Comparison of ENCODE assay signal across 9 mouse cellular contexts in genomic region chr6:119089173-119089572, GRCm38 (mm10).
DNase-seq lines count a peak whose midpoint lies in the region; ATAC-seq lines count a peak whose summit lies in the region.
"Had no signal": no experiment of that assay in that cellular context is flagged by ENCODE, and none has a peak within 500 bp of the region (broad histone marks: within the 10 kb centered on the region; RNA-seq: fewer than 3 reads in every experiment).

No protein-coding gene starts in this region.

- DNase-seq in cerebellum, postnatal 10 days, result peak; percentile 70 to 75
- no peak for DNase-seq in cerebellum, adult 11-12 months
- peak; percentile 38 to 54 for DNase-seq in right cerebral cortex, postnatal 10 days (ENCODE audit: low spot score in 2 of 2)
- no peak for DNase-seq in right cerebral cortex, postnatal 25 days
- DNase-seq in intestine, embryonic 14.5 days (ENCODE audit: low spot score), result no peak
- DNase-seq in yolk sac, embryonic 10.5 days (ENCODE audit: low spot score), result peak; percentile 15
- no peak for DNase-seq in right cerebral cortex, postnatal 36 days (ENCODE audit: low spot score in 2 of 2)
- no peak for DNase-seq in layer of hippocampus, adult 9-11 months

- H3K27me3 ChIP-seq in intestine, embryonic 14.5 days (replicated peaks; ENCODE audit: control insufficient read depth, insufficient read depth, low read length), result no peaks in the 10 kb centered on the region
- H3K27me3 ChIP-seq: forebrain, embryonic 12.5 days had no signal

- no peak overlapping the region for H3K9ac ChIP-seq in intestine, embryonic 14.5 days (ENCODE audit: low read length)
- H3K9ac ChIP-seq: forebrain, embryonic 12.5 days had no signal

- peak overlapping the region; percentile 67 for H3K27ac ChIP-seq in intestine, embryonic 14.5 days (ENCODE audit: low read depth)
- H3K27ac ChIP-seq: forebrain, embryonic 12.5 days had no signal

- 63% methylated on average over 8 of the region's 8 CpGs for WGBS in intestine, embryonic 14.5 days

- H3K4me2 ChIP-seq in intestine, embryonic 14.5 days (ENCODE audit: low read length), result no peak overlapping the region
- H3K4me2 ChIP-seq: forebrain, embryonic 12.5 days had no signal

- H3K4me3 ChIP-seq in intestine, embryonic 14.5 days (ENCODE audit: low read depth, low read length), result no peak overlapping the region
- H3K4me3 ChIP-seq: forebrain, embryonic 12.5 days had no signal

- no peaks in the 10 kb centered on the region for H3K9me3 ChIP-seq in intestine, embryonic 14.5 days (ENCODE audit: control insufficient read depth, low read length)
- H3K9me3 ChIP-seq: forebrain, embryonic 12.5 days had no signal

- peaks cover 18% of the 10 kb centered on the region; the same call in 1 of the 2 replicates for H3K4me1 ChIP-seq in intestine, embryonic 14.5 days (replicated peaks; ENCODE audit: control insufficient read depth, insufficient read depth, low read length)

- ATAC-seq in intestine, embryonic 14.5 days (replicated peaks; ENCODE audit: low FRiP score, low TSS enrichment, low read depth), result no peak

- H3K36me3 ChIP-seq in intestine, embryonic 14.5 days (ENCODE audit: control insufficient read depth, insufficient read depth, low read length), result no peaks in the 10 kb centered on the region
- H3K36me3 ChIP-seq: forebrain, embryonic 12.5 days had no signal

Comparison
In these comparisons a context has a peak if more than half of its experiments do, and no peak if none do; other contexts are left out.
1. DNase-seq: peak in cerebellum, postnatal 10 days (2 of 2), right cerebral cortex, postnatal 10 days (2 of 2) and yolk sac, embryonic 10.5 days (single experiment); none in cerebellum, adult 11-12 months (single experiment), right cerebral cortex, postnatal 25 days (single experiment), intestine, embryonic 14.5 days (single experiment), right cerebral cortex, postnatal 36 days (0 of 2) and layer of hippocampus, adult 9-11 months (single experiment).